Mouse (Mus musculus): Measurements from ENCODE around the gene Slc16a3. TPM values are rescaled to one million over a fixed set of nuclear protein-coding genes. Genes with fewer than 3 reads are reported as not detected.

Slc16a3 gene
- total and polyA plus RNA-seq, 3 experiments = 4.3 to 15.5 (median 13.1) TPM

DNA sequence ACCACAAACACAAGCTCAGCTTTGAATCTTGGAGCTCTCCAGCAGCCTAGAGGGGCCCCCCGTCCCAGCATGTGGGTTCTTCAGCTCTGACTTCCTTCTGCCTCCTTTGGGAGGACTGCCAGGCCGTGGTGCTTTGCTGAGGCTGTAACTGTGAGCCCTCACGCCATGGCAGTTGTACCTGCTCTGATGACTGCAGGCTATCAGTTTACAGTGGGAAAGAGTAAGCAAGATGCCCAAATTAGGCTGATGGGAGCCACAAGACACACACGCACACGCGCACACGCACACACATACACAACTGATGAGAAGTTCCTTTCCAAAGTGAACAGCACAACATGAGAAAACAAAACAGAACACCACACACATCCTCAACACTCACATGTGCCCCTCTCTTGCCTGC is 14.6 kb downstream of the Slc16a3 start:
- TF ChIP-seq GATA1 (IDR thresholded peaks at IDR 0.05; ENCODE audit: borderline replicate concordance, low read length) = no peak
- TF ChIP-seq POLR2AphosphoS5 (IDR thresholded peaks at IDR 0.05; ENCODE audit: insufficient replicate concordance, low read depth, low read length) = no peak
- TF ChIP-seq GATA2 (IDR thresholded peaks at IDR 0.05; ENCODE audit: borderline replicate concordance, low read depth, low read length) = no peak
- no peak for TF ChIP-seq CTCF (IDR thresholded peaks at IDR 0.05; ENCODE audit: low read depth, low read length)
- no peak for TF ChIP-seq TAL1 (conservative IDR thresholded peaks at IDR 0.05; ENCODE audit: low read depth, low read length)
- peaks cover 100% of the 10 kb centered on the region for H3K36me3 ChIP-seq (replicated peaks)
- H3K4me3 ChIP-seq (ENCODE audit: low read depth, low read length) = no peak overlapping the region
- no peaks in the 10 kb centered on the region for H3K9me3 ChIP-seq (replicated peaks)
- DNase-seq (ENCODE audit: low spot score) (no peak), ATAC-seq (ENCODE audit: extremely low read depth, insufficient number of reproducible peaks, low FRiP score, poor library complexity, severe bottlenecking) (no peak)
- H3K4me1 ChIP-seq (ENCODE audit: insufficient read depth, low read depth, low read length) = peaks cover 41% of the 10 kb centered on the region
- no peaks in the 10 kb centered on the region for H3K27me3 ChIP-seq (ENCODE audit: insufficient read depth, low read length)

DNA sequence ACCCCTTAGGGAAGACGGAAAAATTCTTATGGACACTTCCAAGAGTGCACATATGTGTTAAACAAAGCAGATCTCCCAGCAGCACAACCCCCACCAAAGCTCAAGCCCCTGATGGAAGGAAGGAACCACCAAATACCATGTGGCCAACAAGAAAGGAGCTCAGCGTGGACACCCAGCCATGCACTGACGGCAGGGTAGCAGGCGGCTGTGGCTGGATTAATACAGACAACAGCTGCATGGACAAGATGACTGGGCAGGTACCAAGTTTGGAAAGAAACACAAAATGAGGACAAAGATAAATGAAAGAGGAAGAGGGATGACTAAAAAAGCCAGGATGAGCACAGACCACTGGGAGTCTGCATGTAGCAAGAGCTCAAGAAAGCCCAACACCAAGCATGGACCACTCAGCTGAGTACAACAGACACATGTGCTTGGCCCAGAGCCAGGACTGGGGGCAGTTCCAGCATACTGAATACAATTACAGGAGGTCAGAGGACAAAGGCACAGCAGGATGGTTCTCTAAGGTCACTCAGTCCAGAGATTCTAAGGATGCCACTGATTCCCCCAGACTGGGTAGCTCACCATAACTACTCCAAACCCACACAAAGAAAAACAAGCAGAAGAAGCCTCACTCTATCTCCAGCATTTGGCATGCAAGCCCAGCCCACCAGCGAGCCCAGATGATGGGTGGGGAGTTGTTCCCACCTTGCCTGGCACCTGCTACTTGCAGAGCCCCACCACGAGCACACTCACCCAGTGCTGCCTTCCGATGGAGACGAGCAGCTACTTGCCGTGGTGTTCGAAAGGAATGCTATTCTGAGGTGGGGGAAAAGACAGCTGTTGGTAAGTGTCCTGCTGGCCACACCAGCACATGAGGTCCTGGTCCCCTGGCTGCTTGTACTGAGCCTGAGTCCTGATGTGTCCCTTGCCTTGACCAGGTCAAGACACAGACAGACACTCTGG is 16.2 kb downstream of the Slc16a3 start:
- ATAC-seq (ENCODE audit: extremely low read depth, insufficient number of reproducible peaks, low FRiP score, poor library complexity, severe bottlenecking) (no peak), DNase-seq (ENCODE audit: low spot score) (no peak)
- TF ChIP-seq POLR2AphosphoS5 (IDR thresholded peaks at IDR 0.05; ENCODE audit: insufficient replicate concordance, low read depth, low read length) (no peak; the same call in 1 of the 2 replicates), TAL1 (conservative IDR thresholded peaks at IDR 0.05; ENCODE audit: low read depth, low read length) (no peak), CTCF (IDR thresholded peaks at IDR 0.05; ENCODE audit: low read depth, low read length) (no peak), GATA2 (IDR thresholded peaks at IDR 0.05; ENCODE audit: borderline replicate concordance, low read depth, low read length) (no peak), GATA1 (IDR thresholded peaks at IDR 0.05; ENCODE audit: borderline replicate concordance, low read length) (no peak)
- Histone ChIP-seq H3K4me1 (ENCODE audit: insufficient read depth, low read depth, low read length) (peaks cover 27% of the 10 kb centered on the region), H3K27me3 (ENCODE audit: insufficient read depth, low read length) (no peaks in the 10 kb centered on the region), H3K4me3 (ENCODE audit: low read depth, low read length) (no peak overlapping the region), H3K36me3 (replicated peaks) (peaks cover 100% of the 10 kb centered on the region), H3K9me3 (replicated peaks) (no peaks in the 10 kb centered on the region)

DNA sequence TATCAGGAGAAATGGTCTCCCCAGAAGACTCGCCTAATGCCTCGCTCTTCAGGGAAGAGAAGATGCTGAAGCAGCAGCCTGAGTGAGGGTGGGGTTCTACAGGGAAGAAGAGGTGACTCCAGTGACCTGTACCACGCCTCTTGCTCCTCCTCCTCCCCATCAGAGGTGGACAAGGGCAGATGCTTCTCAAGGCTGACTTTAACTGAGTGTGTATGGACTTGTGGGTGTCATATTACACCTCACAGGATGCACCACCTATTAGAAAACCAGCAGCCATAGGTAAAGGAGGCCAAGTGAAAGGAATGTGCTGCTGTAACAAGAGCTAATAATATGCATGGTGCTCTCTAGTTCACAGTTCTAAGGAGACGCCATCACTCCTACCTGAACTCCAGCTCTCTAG is 17.3 kb downstream of the Slc16a3 start:
- H3K4me3 ChIP-seq (ENCODE audit: low read depth, low read length) = no peak overlapping the region
- TF ChIP-seq GATA2 (IDR thresholded peaks at IDR 0.05; ENCODE audit: borderline replicate concordance, low read depth, low read length) (no peak), TAL1 (conservative IDR thresholded peaks at IDR 0.05; ENCODE audit: low read depth, low read length) (no peak), GATA1 (IDR thresholded peaks at IDR 0.05; ENCODE audit: borderline replicate concordance, low read length) (no peak), CTCF (IDR thresholded peaks at IDR 0.05; ENCODE audit: low read depth, low read length) (no peak), POLR2AphosphoS5 (IDR thresholded peaks at IDR 0.05; ENCODE audit: insufficient replicate concordance, low read depth, low read length) (no peak)
- no peak for DNase-seq (ENCODE audit: low spot score)
- H3K9me3 ChIP-seq (replicated peaks) = no peaks in the 10 kb centered on the region
- ATAC-seq (ENCODE audit: extremely low read depth, insufficient number of reproducible peaks, low FRiP score, poor library complexity, severe bottlenecking) = no peak
- peaks cover 100% of the 10 kb centered on the region for H3K36me3 ChIP-seq (replicated peaks)
- H3K27me3 ChIP-seq (ENCODE audit: insufficient read depth, low read length) = no peaks in the 10 kb centered on the region
- peaks cover 21% of the 10 kb centered on the region; the same call in 1 of the 2 replicates for H3K4me1 ChIP-seq (ENCODE audit: insufficient read depth, low read depth, low read length)

DNA sequence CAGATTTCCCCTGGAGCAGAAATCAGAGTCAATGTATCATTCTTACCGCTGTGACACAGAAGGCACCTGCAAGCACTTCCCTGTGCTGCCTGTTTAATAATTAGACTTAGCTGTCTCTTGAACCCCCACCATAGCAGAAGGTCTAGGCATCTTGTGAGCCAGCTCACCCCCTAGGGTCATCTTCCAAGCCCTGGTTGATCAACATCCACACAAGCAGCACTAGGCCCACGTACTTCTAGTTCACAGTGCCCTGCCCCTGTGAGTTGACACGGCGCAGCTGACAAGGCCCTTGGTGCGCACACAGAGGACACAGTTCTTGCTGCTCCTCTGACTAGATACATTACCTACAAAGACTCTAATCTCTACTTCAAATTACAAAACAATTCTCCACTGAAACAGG is 21.5 kb downstream of the Slc16a3 start:
- Histone ChIP-seq H3K9me3 (replicated peaks) (no peaks in the 10 kb centered on the region), H3K4me1 (ENCODE audit: insufficient read depth, low read depth, low read length) (peaks cover 5% of the 10 kb centered on the region; the same call in 1 of the 2 replicates), H3K4me3 (ENCODE audit: low read depth, low read length) (no peak overlapping the region), H3K36me3 (replicated peaks) (peaks cover 100% of the 10 kb centered on the region), H3K27me3 (ENCODE audit: insufficient read depth, low read length) (no peaks in the 10 kb centered on the region)
- no peak for TF ChIP-seq GATA2 (IDR thresholded peaks at IDR 0.05; ENCODE audit: borderline replicate concordance, low read depth, low read length)
- TF ChIP-seq POLR2AphosphoS5 (IDR thresholded peaks at IDR 0.05; ENCODE audit: insufficient replicate concordance, low read depth, low read length) = no peak
- no peak for TF ChIP-seq GATA1 (IDR thresholded peaks at IDR 0.05; ENCODE audit: borderline replicate concordance, low read length)
- no peak for TF ChIP-seq CTCF (IDR thresholded peaks at IDR 0.05; ENCODE audit: low read depth, low read length)
- no peak for TF ChIP-seq TAL1 (conservative IDR thresholded peaks at IDR 0.05; ENCODE audit: low read depth, low read length)
- DNase-seq (ENCODE audit: low spot score) (no peak), ATAC-seq (ENCODE audit: extremely low read depth, insufficient number of reproducible peaks, low FRiP score, poor library complexity, severe bottlenecking) (no peak)

DNA sequence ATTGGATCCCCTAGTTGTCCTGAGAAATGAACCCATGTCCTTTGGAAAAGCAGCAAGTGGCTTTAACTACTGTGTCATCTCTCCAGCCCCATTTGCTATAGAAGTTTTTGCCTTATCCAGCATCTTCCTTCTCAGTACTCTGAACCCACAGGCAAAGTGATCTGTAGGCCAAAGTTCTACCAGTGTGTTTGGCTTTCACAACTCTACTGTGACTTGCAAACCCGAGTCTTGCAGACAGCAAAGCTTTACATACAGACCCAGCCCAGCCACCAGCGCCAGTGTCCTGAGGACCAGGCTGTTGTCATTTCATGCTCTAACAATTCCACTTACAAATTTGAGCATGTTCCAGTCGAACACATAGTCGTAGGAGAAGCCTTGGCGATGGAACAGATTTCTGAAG is 23.0 kb downstream of the Slc16a3 start:
- no peak for DNase-seq (ENCODE audit: low spot score)

DNA sequence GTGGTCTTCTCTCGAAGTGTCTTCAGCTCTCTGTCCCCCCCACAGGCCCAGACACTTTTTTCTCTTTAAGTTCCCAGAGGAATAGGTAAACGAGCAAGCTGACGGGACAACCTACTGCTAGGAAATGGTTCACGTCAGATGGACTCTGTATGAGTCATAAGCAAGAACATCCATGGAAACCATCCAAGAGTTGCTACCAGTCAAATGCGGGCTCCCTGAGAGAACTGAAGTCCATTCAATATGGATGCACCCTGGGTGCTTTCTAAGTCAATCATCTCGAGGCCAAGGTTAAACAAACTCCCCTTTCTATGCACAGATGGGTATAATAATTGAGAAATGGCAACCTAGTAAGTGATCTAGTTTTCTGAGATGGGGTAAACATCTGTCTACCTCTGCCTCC is 25.0 kb downstream of the Slc16a3 start:
- DNase-seq (ENCODE audit: low spot score) (no peak), ATAC-seq (ENCODE audit: extremely low read depth, insufficient number of reproducible peaks, low FRiP score, poor library complexity, severe bottlenecking) (no peak)
- no peaks in the 10 kb centered on the region for H3K27me3 ChIP-seq (ENCODE audit: insufficient read depth, low read length)
- TF ChIP-seq TAL1 (conservative IDR thresholded peaks at IDR 0.05; ENCODE audit: low read depth, low read length) (no peak), POLR2AphosphoS5 (IDR thresholded peaks at IDR 0.05; ENCODE audit: insufficient replicate concordance, low read depth, low read length) (no peak), CTCF (IDR thresholded peaks at IDR 0.05; ENCODE audit: low read depth, low read length) (no peak), GATA2 (IDR thresholded peaks at IDR 0.05; ENCODE audit: borderline replicate concordance, low read depth, low read length) (no peak), GATA1 (IDR thresholded peaks at IDR 0.05; ENCODE audit: borderline replicate concordance, low read length) (no peak)
- H3K4me3 ChIP-seq (ENCODE audit: low read depth, low read length) = no peak overlapping the region
- H3K36me3 ChIP-seq (replicated peaks) = peaks cover 99% of the 10 kb centered on the region
- H3K9me3 ChIP-seq (replicated peaks) = no peaks in the 10 kb centered on the region
- peaks cover 16% of the 10 kb centered on the region for H3K4me1 ChIP-seq (ENCODE audit: insufficient read depth, low read depth, low read length)

More for the DNA sequence above, 23.0 kb downstream of the Slc16a3 start:
- Histone ChIP-seq H3K4me1 (ENCODE audit: insufficient read depth, low read depth, low read length) (peaks cover 9% of the 10 kb centered on the region), H3K4me3 (ENCODE audit: low read depth, low read length) (no peak overlapping the region), H3K27me3 (ENCODE audit: insufficient read depth, low read length) (no peaks in the 10 kb centered on the region), H3K36me3 (replicated peaks) (peaks cover 100% of the 10 kb centered on the region), H3K9me3 (replicated peaks) (no peaks in the 10 kb centered on the region)
- TF ChIP-seq GATA2 (IDR thresholded peaks at IDR 0.05; ENCODE audit: borderline replicate concordance, low read depth, low read length) (no peak), TAL1 (conservative IDR thresholded peaks at IDR 0.05; ENCODE audit: low read depth, low read length) (no peak), CTCF (IDR thresholded peaks at IDR 0.05; ENCODE audit: low read depth, low read length) (no peak), POLR2AphosphoS5 (IDR thresholded peaks at IDR 0.05; ENCODE audit: insufficient replicate concordance, low read depth, low read length) (no peak), GATA1 (IDR thresholded peaks at IDR 0.05; ENCODE audit: borderline replicate concordance, low read length) (no peak)
- no peak for ATAC-seq (ENCODE audit: extremely low read depth, insufficient number of reproducible peaks, low FRiP score, poor library complexity, severe bottlenecking)
